Mouse (Mus musculus) small intestine, adult 2 months (tissue): Measurements from ENCODE around the gene Esp34.

Experiments used
- CTCF ChIP-seq: fragments of 200-500 bp; IDR thresholded peaks from 2 replicates; pipeline ENCODE4 v1.5.1; 2012; ENCODE audit warnings: low read depth, mild to moderate bottlenecking, control low read depth, inconsistent platforms, low read length, moderate library complexity, mixed read lengths; ENCODE audit not compliant: insufficient replicate concordance, insufficient read length; ENCODE audit errors: extremely low read depth
- POLR2A ChIP-seq: fragments of 200-500 bp; IDR thresholded peaks from 2 replicates; pipeline ENCODE4 v1.6.1; 2012; ENCODE audit warnings: low read depth, mild to moderate bottlenecking, control low read depth, inconsistent platforms, low read length, moderate library complexity

GRCm38 (mm10) chr17:38562527-38562926, 8.5 kb downstream of the Esp34 start:
- no peak for TF ChIP-seq POLR2A
- no peak for TF ChIP-seq CTCF
